Mouse (Mus musculus) megakaryocyte, adult 5-6 weeks (primary cell): Measurements from ENCODE around the gene Abcc8. TPM values are rescaled to one million over a fixed set of nuclear protein-coding genes. Genes with fewer than 3 reads are reported as not detected.

Experiments used
- ATAC-seq: 2 replicates; pipeline ENCODE4 v1.8.0; 2016; ENCODE audit warnings: mild to moderate bottlenecking, inconsistent platforms; ENCODE audit not compliant: poor library complexity, severe bottlenecking
- total RNA-seq, 2 experiments: library from RNA; stranded (forward) in 1 of 2; stranded (reverse) in 1 of 2; fragments of 153-499, 151-499 nt in 1 of 2; fragments of 221-1000, 200-1000 nt in 1 of 2; gene quantifications; 2 replicates each; pipeline versions ENCODE4 v1.2.3 to v1.2.4; 2015 to 2017

The Abcc8 gene
- total RNA-seq, 2 experiments from 2014 or later, result not detected

GRCm38 (mm10) chr7:46157746-46158145, 22.1 kb downstream of the Abcc8 start:
- no peak for ATAC-seq

- ATAC-seq, result no peak
Observed at GRCm38 (mm10) chr7:46154498-46155488, 25.0 kb downstream of the Abcc8 start.

GRCm38 (mm10) chr7:46152819-46153351, 26.9 kb downstream of the Abcc8 start:
- ATAC-seq, result no peak

GRCm38 (mm10) chr7:46147417-46147816, 32.4 kb downstream of the Abcc8 start:
- no peak for ATAC-seq

- ATAC-seq, result no peak
Observed at GRCm38 (mm10) chr7:46146675-46147308, 33.0 kb downstream of the Abcc8 start.

- ATAC-seq, result no peak
Observed at GRCm38 (mm10) chr7:46144061-46144460, 35.8 kb downstream of the Abcc8 start.

- no peak for ATAC-seq
Observed at GRCm38 (mm10) chr7:46138329-46138930, 41.4 kb downstream of the Abcc8 start.

GRCm38 (mm10) chr7:46133858-46134257, 46.0 kb downstream of the Abcc8 start:
- ATAC-seq, result no peak

- ATAC-seq, result no peak
Observed at GRCm38 (mm10) chr7:46132229-46132628, 47.6 kb downstream of the Abcc8 start.

- ATAC-seq, result no peak
Observed at GRCm38 (mm10) chr7:46131806-46132205, 48.0 kb downstream of the Abcc8 start.

GRCm38 (mm10) chr7:46131266-46131665, 48.6 kb downstream of the Abcc8 start:
- no peak for ATAC-seq

- no peak for ATAC-seq
Observed at GRCm38 (mm10) chr7:46130723-46131122, 49.1 kb downstream of the Abcc8 start.

GRCm38 (mm10) chr7:46129463-46130179, 50.2 kb downstream of the Abcc8 start:
- no peak for ATAC-seq

- no peak for ATAC-seq
Observed at GRCm38 (mm10) chr7:46128196-46128595, 51.6 kb downstream of the Abcc8 start.

- no peak for ATAC-seq
Observed at GRCm38 (mm10) chr7:46125340-46125739, 54.5 kb downstream of the Abcc8 start.

- ATAC-seq, result no peak
Observed at GRCm38 (mm10) chr7:46124460-46124859, 55.4 kb downstream of the Abcc8 start.

GRCm38 (mm10) chr7:46122964-46123363, 56.9 kb downstream of the Abcc8 start:
- ATAC-seq, result no peak

- ATAC-seq, result no peak
Observed at GRCm38 (mm10) chr7:46117035-46117434, 62.8 kb downstream of the Abcc8 start.

GRCm38 (mm10) chr7:46116118-46116581, 63.7 kb downstream of the Abcc8 start:
- ATAC-seq, result no peak

- no peak for ATAC-seq
Observed at GRCm38 (mm10) chr7:46113435-46113834, 66.4 kb downstream of the Abcc8 start.
